In genomic region chr2:155540822-155541458, GRCm38 (mm10) we compare ENCODE assay signal across 7 mouse cellular contexts. TPM values are rescaled to one million over a fixed set of nuclear protein-coding genes. Genes with fewer than 3 reads are reported as not detected.
DNase-seq lines count a peak whose midpoint lies in the region; ATAC-seq and TF ChIP-seq lines count a peak whose summit lies in the region.

No protein-coding gene starts in this region.

- peak; percentile 39; the same call in 1 of the 2 replicates for ATAC-seq in heart, embryonic 14.5 days (ENCODE audit: insufficient number of reproducible peaks, insufficient read depth, low FRiP score, low read depth)
- ATAC-seq in inflammation-experienced regulatory T-cells, adult 6 months: no peak

- peak overlapping the region; percentile 60 for H3K9ac ChIP-seq in heart, embryonic 14.5 days (ENCODE audit: low read length)

- H3K4me1 ChIP-seq in heart, embryonic 14.5 days (ENCODE audit: control insufficient read depth in 2 of 2, insufficient read depth in 2 of 2, low read length in 2 of 2): peaks cover 7 to 13% of the 10 kb centered on the region in 2 experiments
- H3K4me1 ChIP-seq in small intestine, adult 2 months (ENCODE audit: control insufficient read depth, insufficient read depth, insufficient read length, low read length): peaks cover 3% of the 10 kb centered on the region; the same call in 1 of the 2 replicates

- peak overlapping the region; percentile 94 for H3K27ac ChIP-seq in heart, embryonic 14.5 days (replicated peaks in 1 of 2; ENCODE audit: control insufficient read depth in 1 of 2, insufficient read depth in 1 of 2, low read depth in 2 of 2, low read length in 2 of 2)
- H3K27ac ChIP-seq in small intestine, adult 2 months (ENCODE audit: insufficient read depth, low read depth, low read length): 0 out of 2 replicates have a peak overlapping the region, but pooled peaks have one; percentile 13

- WGBS in heart, embryonic 14.5 days: 12% methylated on average over 6 of the region's 6 CpGs
- 34% methylated on average over 6 of the region's 6 CpGs for WGBS in small intestine, adult 2 months

- peak overlapping the region; percentile 53 for H3K4me2 ChIP-seq in heart, embryonic 14.5 days (ENCODE audit: low read length)

- H3K27me3 ChIP-seq in heart, embryonic 14.5 days (ENCODE audit: control insufficient read depth, insufficient read depth, low read length): no peaks in the 10 kb centered on the region
- H3K27me3 ChIP-seq in small intestine, adult 2 months (ENCODE audit: control insufficient read depth, insufficient read depth, low read length): no peaks in the 10 kb centered on the region

- peak; percentile 31 for DNase-seq in ovary, adult 18-20 months (ENCODE audit: low spot score)
- no peak for DNase-seq in ovary, postnatal 10 days (ENCODE audit: low spot score)
- peak; percentile 66 for DNase-seq in cerebellum, adult 9-10 months
- no peak for DNase-seq in thymus, postnatal 14 days

- no peaks in the 10 kb centered on the region for H3K9me3 ChIP-seq in heart, embryonic 14.5 days (ENCODE audit: control insufficient read depth, low read length)

- H3K4me3 ChIP-seq in heart, embryonic 14.5 days (ENCODE audit: control insufficient read depth in 1 of 2, insufficient read depth in 1 of 2, low read depth in 1 of 2, low read length in 2 of 2): no peak overlapping the region
- H3K4me3 ChIP-seq in small intestine, adult 2 months (ENCODE audit: low read depth, low read length): no peak overlapping the region

- H3K36me3 ChIP-seq in heart, embryonic 14.5 days (ENCODE audit: control insufficient read depth, insufficient read depth, low read length): no peaks in the 10 kb centered on the region
- no peaks in the 10 kb centered on the region for H3K36me3 ChIP-seq in small intestine, adult 2 months (ENCODE audit: control insufficient read depth, insufficient read depth, low read length)

- no peak for TF ChIP-seq POLR2A in small intestine, adult 2 months (IDR thresholded peaks at IDR 0.05; ENCODE audit: low read depth, low read length)

- TF ChIP-seq CTCF in small intestine, adult 2 months (IDR thresholded peaks at IDR 0.05; ENCODE audit: extremely low read depth, insufficient read length, insufficient replicate concordance, low read depth, low read length): no peak

RNA-seq across cellular contexts. Expression of gene Ggt7, which starts 22.9 kb away (rescaled TPM):
- polyA plus RNA-seq in heart, embryonic 14.5 days (2014; fragmentation: Nextera tagmentation; extraction: Ambion mirVana): 0.76 and 0.85 TPM in 2 replicates
- 4.7 and 7.0 TPM in 2 replicates for polyA plus RNA-seq in small intestine, adult 2 months (2012; rRNA removed)
- 10 to 100 TPM in 2 of 3 experiments, 1 to 10 TPM in 1; 8.4 to 21.5 (median 17.2) TPM for polyA plus RNA-seq in inflammation-experienced regulatory T-cells, adult 6 months (2017; shearing (Covaris generic))

RNA-seq across cellular contexts. Expression of gene Acss2, which starts 23.2 kb away (rescaled TPM):
- 18.8 and 19.8 TPM in 2 replicates for polyA plus RNA-seq in heart, embryonic 14.5 days (2014; fragmentation: Nextera tagmentation; extraction: Ambion mirVana)
- polyA plus RNA-seq in small intestine, adult 2 months (2012; rRNA removed): 9.1 and 18.8 TPM in 2 replicates
- polyA plus RNA-seq in inflammation-experienced regulatory T-cells, adult 6 months (2017; shearing (Covaris generic)): 10 to 100 TPM in 2 of 3 experiments, 1 to 10 TPM in 1; 6.9 to 17.6 (median 15.9) TPM

RNA-seq across cellular contexts. Expression of gene Gss, which starts 51.7 kb away (rescaled TPM):
- polyA plus RNA-seq in heart, embryonic 14.5 days (2014; fragmentation: Nextera tagmentation; extraction: Ambion mirVana): 22.2 and 23.9 TPM in 2 replicates
- polyA plus RNA-seq in small intestine, adult 2 months (2012; rRNA removed): 73.0 and 85.3 TPM in 2 replicates
- polyA plus RNA-seq in inflammation-experienced regulatory T-cells, adult 6 months (2017; shearing (Covaris generic)): 10 to 100 TPM; 13.4 to 17.2 (median 15.1) TPM

Comparison
In these comparisons a context has a peak if more than half of its experiments do, and no peak if none do; other contexts are left out.
1. DNase-seq: peak in ovary, adult 18-20 months (single experiment) and cerebellum, adult 9-10 months (single experiment); none in ovary, postnatal 10 days (single experiment) and thymus, postnatal 14 days (single experiment).